Mouse (Mus musculus) liver, embryonic 14.5 days (tissue): Measurements from ENCODE around the gene Gm5741.

Experiments used
- CTCF ChIP-seq: IDR thresholded peaks from 2 replicates; pipeline ENCODE4 v1.5.1; 2016; ENCODE audit warnings: antibody characterized with exemption, low read depth, control low read depth
- EP300 ChIP-seq: IDR thresholded peaks from 2 replicates; pipeline ENCODE4 v1.6.1; 2016; ENCODE audit warnings: antibody characterized with exemption, low read depth

GRCm38 (mm10) chr8:85071514-85072281, 3.9 kb upstream of the Gm5741 start, which contains the start of gene Dhps:
- peak; percentile 25; the same call in 1 of the 2 replicates for TF ChIP-seq CTCF
- no peak for TF ChIP-seq EP300
